Mouse (Mus musculus) MEL (cell line): ENCODE data around the gene Gm17657.

Source experiments
- CHD2 ChIP-seq: IDR thresholded peaks from 2 replicates; pipeline ENCODE4 v1.6.1; 2011; ENCODE audit warnings: low read length, improper control_type of control experiment
- EP300 ChIP-seq, 2 experiments: IDR thresholded peaks; 2 replicates each; pipeline ENCODE4 v1.6.1; 2011; ENCODE audit warnings: improper control_type of control experiment in 2 of 2, low read length in 2 of 2, low read depth in 1 of 2, mild to moderate bottlenecking in 1 of 2
- MAFK ChIP-seq: IDR thresholded peaks from 2 replicates; pipeline ENCODE4 v1.6.1; 2011; ENCODE audit warnings: low read depth, mild to moderate bottlenecking, low read length, improper control_type of control experiment, borderline replicate concordance
- POLR2AphosphoS2 ChIP-seq: IDR thresholded peaks from 2 replicates; pipeline ENCODE4 v1.6.1; 2011; ENCODE audit warnings: low read length, improper control_type of control experiment

GRCm38 (mm10) chr17:29477357-29477756 lies 72.1 kb downstream of the Gm17657 start:
- TF ChIP-seq CHD2 (no peak), EP300 (IDR thresholded peaks at IDR 0.05; ENCODE audit: low read depth in 1 of 2, low read length in 2 of 2) (no peak), POLR2AphosphoS2 (no peak), MAFK (no peak)
